Mouse (Mus musculus): ENCODE data around the gene Vps35l.
A peak's percentile ranks its signal among the peaks of the same experiment; 100 is the strongest.

Gene Vps35l

GRCm38 (mm10) chr7:118739975-118740531 lies at the start of gene Vps35l:
TSS of gene Vps35l (plus strand) at chr7:118740226.
- DNase-seq, result peak; percentile 87

GRCm38 (mm10) chr7:118691287-118691686 lies 48.7 kb upstream of the Vps35l start:
- DNase-seq, result no peak

GRCm38 (mm10) chr7:118696146-118696545 lies 43.9 kb upstream of the Vps35l start:
- no peak for DNase-seq

- no peak for DNase-seq
These were observed 42.9 kb upstream of the Vps35l start for GRCm38 (mm10) chr7:118697168-118697567.

- no peak for DNase-seq
These were observed 41.1 kb upstream of the Vps35l start for GRCm38 (mm10) chr7:118698882-118699281.

GRCm38 (mm10) chr7:118703144-118703561 lies 36.9 kb upstream of the Vps35l start:
- peak; percentile 37 for DNase-seq

GRCm38 (mm10) chr7:118704001-118704850 lies 35.8 kb upstream of the Vps35l start:
- peak; percentile 14 for DNase-seq

- peak; percentile 98 for DNase-seq
These were observed 34.7 kb upstream of the Vps35l start, which contains the start of gene Gde1 for GRCm38 (mm10) chr7:118705101-118705961. TSS of gene Gde1 (minus strand) at chr7:118705778.

- DNase-seq, result no peak
These were observed 34.0 kb upstream of the Vps35l start for GRCm38 (mm10) chr7:118706051-118706450.

GRCm38 (mm10) chr7:118706488-118706887 lies 33.5 kb upstream of the Vps35l start:
- DNase-seq, result no peak

GRCm38 (mm10) chr7:118707216-118707615 lies 32.8 kb upstream of the Vps35l start:
- peak; percentile 6 for DNase-seq

GRCm38 (mm10) chr7:118708002-118708401 lies 32.0 kb upstream of the Vps35l start:
- DNase-seq, result peak; percentile 67

- no peak for DNase-seq
These were observed 29.2 kb upstream of the Vps35l start for GRCm38 (mm10) chr7:118710776-118711175.

- DNase-seq, result peak; percentile 97
These were observed 27.5 kb upstream of the Vps35l start, which contains the start of gene Ccp110 for GRCm38 (mm10) chr7:118712228-118713173. TSS of gene Ccp110 (plus strand) at chr7:118712552.

GRCm38 (mm10) chr7:118714873-118715272 lies 25.2 kb upstream of the Vps35l start:
- DNase-seq, result no peak

- DNase-seq, result no peak
These were observed 22.0 kb upstream of the Vps35l start for GRCm38 (mm10) chr7:118718066-118718465.

GRCm38 (mm10) chr7:118723927-118724326 lies 16.1 kb upstream of the Vps35l start:
- DNase-seq, result no peak

- DNase-seq, result no peak
These were observed 14.6 kb upstream of the Vps35l start for GRCm38 (mm10) chr7:118725459-118725858.

- DNase-seq, result no peak
These were observed 11.0 kb upstream of the Vps35l start for GRCm38 (mm10) chr7:118728846-118729587.

GRCm38 (mm10) chr7:118731781-118732180 lies 8.2 kb upstream of the Vps35l start:
- no peak for DNase-seq

GRCm38 (mm10) chr7:118733225-118733624 lies 6.8 kb upstream of the Vps35l start:
- no peak for DNase-seq

Data from kidney, adult 9 months (tissue).